Mouse (Mus musculus) MEL (cell line): Measurements from ENCODE around the gene Fgf11. TPM values are rescaled to one million over a fixed set of nuclear protein-coding genes. Genes with fewer than 3 reads are reported as not detected.

Experiments used
- DNase-seq: peaks from one replicate; pipeline ENCODE4 v3.0.0; 2011; ENCODE audit warnings: low read depth, low spot score
- H3K27ac ChIP-seq: 2 replicates; pipeline ENCODE4 v1.5.1; 2012; ENCODE audit warnings: low read depth, mild to moderate bottlenecking, control low read depth, low read length, moderate library complexity; ENCODE audit not compliant: control insufficient read depth
- H3K27me3 ChIP-seq, 2 experiments: fragments of 150-350 bp in 1 of 2; sonication (generic) in 1 of 2; 2 replicates each; pipeline ENCODE4 v1.6.1; 2012; ENCODE audit warnings: low read length in 2 of 2, mild to moderate bottlenecking in 2 of 2, improper control_type of control experiment in 1 of 2, moderate library complexity in 1 of 2; ENCODE audit not compliant: insufficient read depth in 2 of 2, control insufficient read depth in 1 of 2
- H3K36me3 ChIP-seq, 2 experiments: 2 replicates each; pipeline ENCODE4 v1.6.1; 2012 to 2014; ENCODE audit warnings: low read length in 2 of 2, improper control_type of control experiment in 1 of 2, inconsistent platforms in 1 of 2, mild to moderate bottlenecking in 1 of 2; ENCODE audit not compliant: insufficient read depth in 2 of 2, control insufficient read depth in 1 of 2
- H3K4me1 ChIP-seq, 2 experiments: fragments of 150-350 bp in 1 of 2; sonication (generic) in 1 of 2; 2 replicates each; pipeline ENCODE4 v1.6.1; 2012; ENCODE audit warnings: low read length in 2 of 2, improper control_type of control experiment in 1 of 2, mild to moderate bottlenecking in 1 of 2; ENCODE audit not compliant: insufficient read depth in 2 of 2, control insufficient read depth in 1 of 2
- H3K4me3 ChIP-seq, 2 experiments: fragments of 150-350 bp in 1 of 2; sonication (generic) in 1 of 2; 2 replicates each; pipeline ENCODE4 v1.5.1; 2012; ENCODE audit warnings: low read depth in 2 of 2, low read length in 2 of 2, mild to moderate bottlenecking in 2 of 2, moderate library complexity in 2 of 2, control low read depth in 1 of 2, improper control_type of control experiment in 1 of 2; ENCODE audit not compliant: control insufficient read depth in 1 of 2, insufficient read depth in 1 of 2
- H3K79me2 ChIP-seq: 2 replicates; pipeline ENCODE4 v1.6.1; 2012; ENCODE audit warnings: mild to moderate bottlenecking, low read length, moderate library complexity; ENCODE audit not compliant: control insufficient read depth, poor library complexity, insufficient read depth
- H3K9ac ChIP-seq: 2 replicates; pipeline ENCODE4 v1.6.1; 2012; ENCODE audit warnings: low read depth, mild to moderate bottlenecking, control low read depth, low read length, moderate library complexity; ENCODE audit not compliant: control insufficient read depth, poor library complexity, severe bottlenecking
- H3K9me3 ChIP-seq: fragments of 150-350 bp; sonication (generic); replicated peaks from 2 replicates; pipeline ENCODE4 v1.6.1; 2012; ENCODE audit warnings: mild to moderate bottlenecking, low read length, improper control_type of control experiment, moderate library complexity; ENCODE audit not compliant: insufficient read depth
- BHLHE40 ChIP-seq: IDR thresholded peaks from 2 replicates; pipeline ENCODE4 v1.6.1; 2012; ENCODE audit warnings: low read depth, mild to moderate bottlenecking, inconsistent platforms, low read length, improper control_type of control experiment, borderline replicate concordance
- CHD1 ChIP-seq: IDR thresholded peaks from 2 replicates; pipeline ENCODE4 v1.6.1; 2012; ENCODE audit warnings: low read depth, mild to moderate bottlenecking, inconsistent platforms, low read length, improper control_type of control experiment
- CTCF ChIP-seq, 3 experiments: IDR thresholded peaks in 2 of 3; conservative IDR thresholded peaks in 1 of 3; 2 replicates each; pipeline ENCODE4 v1.5.1; 2011 to 2012; ENCODE audit warnings: low read length in 3 of 3, low read depth in 2 of 3, mild to moderate bottlenecking in 2 of 3, improper control_type of control experiment in 1 of 3, inconsistent platforms in 1 of 3, mixed read lengths in 1 of 3, moderate library complexity in 1 of 3; ENCODE audit not compliant: control insufficient read depth in 1 of 3, insufficient read depth in 1 of 3, poor library complexity in 1 of 3, severe bottlenecking in 1 of 3
- ELF1 ChIP-seq: IDR thresholded peaks from 2 replicates; pipeline ENCODE4 v1.6.1; 2014; ENCODE audit warnings: low read depth, mild to moderate bottlenecking, inconsistent platforms, low read length, improper control_type of control experiment, moderate library complexity
- ETS1 ChIP-seq: IDR thresholded peaks from 2 replicates; pipeline ENCODE4 v1.6.1; 2012; ENCODE audit warnings: low read depth, mild to moderate bottlenecking, inconsistent platforms, low read length, improper control_type of control experiment, moderate library complexity
- GABPA ChIP-seq: IDR thresholded peaks from 2 replicates; pipeline ENCODE4 v1.6.1; 2012; ENCODE audit warnings: low read depth, mild to moderate bottlenecking, inconsistent platforms, low read length, improper control_type of control experiment, moderate library complexity
- HCFC1 ChIP-seq: IDR thresholded peaks from 2 replicates; pipeline ENCODE4 v1.6.1; 2012; ENCODE audit warnings: low read depth, mild to moderate bottlenecking, inconsistent platforms, low read length, improper control_type of control experiment, moderate library complexity
- JUND ChIP-seq: IDR thresholded peaks from 2 replicates; pipeline ENCODE4 v1.6.1; 2011; ENCODE audit warnings: low read depth, mild to moderate bottlenecking, improper control_type of control experiment, low read length
- KAT2A ChIP-seq: conservative IDR thresholded peaks from 2 replicates; pipeline ENCODE4 v1.6.1; 2012; ENCODE audit warnings: low read depth, low read length, improper control_type of control experiment, inconsistent platforms
- MAFK ChIP-seq: IDR thresholded peaks from 2 replicates; pipeline ENCODE4 v1.6.1; 2011; ENCODE audit warnings: low read depth, mild to moderate bottlenecking, low read length, improper control_type of control experiment, borderline replicate concordance
- MEF2A ChIP-seq: IDR thresholded peaks from 2 replicates; pipeline ENCODE4 v1.6.1; 2014; ENCODE audit warnings: low read depth, mild to moderate bottlenecking, inconsistent platforms, low read length, improper control_type of control experiment; ENCODE audit not compliant: poor library complexity, insufficient replicate concordance, severe bottlenecking; ENCODE audit errors: extremely low read depth
- MYB ChIP-seq: IDR thresholded peaks from 2 replicates; pipeline ENCODE4 v1.6.1; 2011; ENCODE audit warnings: mild to moderate bottlenecking, low read depth, low read length, improper control_type of control experiment
- MYC ChIP-seq: IDR thresholded peaks from 2 replicates; pipeline ENCODE4 v1.6.1; 2011; ENCODE audit warnings: low read depth, mild to moderate bottlenecking, low read length, improper control_type of control experiment, moderate library complexity
- NRF1 ChIP-seq: IDR thresholded peaks from 2 replicates; pipeline ENCODE4 v1.6.1; 2014; ENCODE audit warnings: low read depth, mild to moderate bottlenecking, inconsistent platforms, low read length, improper control_type of control experiment, moderate library complexity; ENCODE audit not compliant: poor library complexity, insufficient read depth, severe bottlenecking
- POLR2AphosphoS5 ChIP-seq: IDR thresholded peaks from 2 replicates; pipeline ENCODE4 v1.6.1; 2012; ENCODE audit warnings: low read depth, borderline replicate concordance, mild to moderate bottlenecking, inconsistent platforms, low read length, moderate library complexity, mixed read lengths
- RAD21 ChIP-seq: IDR thresholded peaks from 2 replicates; pipeline ENCODE4 v1.6.1; 2011; ENCODE audit warnings: mild to moderate bottlenecking, low read depth, low read length, improper control_type of control experiment
- RCOR1 ChIP-seq: IDR thresholded peaks from 2 replicates; pipeline ENCODE4 v1.6.1; 2012; ENCODE audit warnings: low read depth, mild to moderate bottlenecking, inconsistent platforms, low read length, improper control_type of control experiment
- SIN3A ChIP-seq: IDR thresholded peaks from 2 replicates; pipeline ENCODE4 v1.6.1; 2012; ENCODE audit warnings: low read length, improper control_type of control experiment, inconsistent platforms
- TAL1 ChIP-seq: IDR thresholded peaks from 2 replicates; pipeline ENCODE4 v1.6.1; 2012; ENCODE audit warnings: mild to moderate bottlenecking, inconsistent platforms, low read length, moderate library complexity, mixed read lengths
- TBP ChIP-seq: IDR thresholded peaks from 2 replicates; pipeline ENCODE4 v1.8.0; 2011; ENCODE audit warnings: low read depth, low read length, improper control_type of control experiment
- TCF12 ChIP-seq: IDR thresholded peaks from 2 replicates; pipeline ENCODE4 v1.6.1; 2014; ENCODE audit warnings: low read depth, mild to moderate bottlenecking, inconsistent platforms, low read length, improper control_type of control experiment, moderate library complexity
- UBTF ChIP-seq: IDR thresholded peaks from 2 replicates; pipeline ENCODE4 v1.6.1; 2012; ENCODE audit warnings: low read depth, mild to moderate bottlenecking, inconsistent platforms, low read length, improper control_type of control experiment, moderate library complexity, borderline replicate concordance; ENCODE audit not compliant: insufficient read depth
- USF1 ChIP-seq: IDR thresholded peaks from 2 replicates; pipeline ENCODE4 v1.6.1; 2014; ENCODE audit warnings: low read depth, mild to moderate bottlenecking, inconsistent platforms, low read length, improper control_type of control experiment, moderate library complexity
- USF2 ChIP-seq, 2 experiments: IDR thresholded peaks; 2 replicates each; pipeline ENCODE4 v1.6.1; 2011 to 2012; ENCODE audit warnings: improper control_type of control experiment in 2 of 2, low read length in 2 of 2, borderline replicate concordance in 1 of 2, inconsistent platforms in 1 of 2, low read depth in 1 of 2, mild to moderate bottlenecking in 1 of 2; ENCODE audit not compliant: insufficient read depth in 1 of 2
- ZC3H11A ChIP-seq: IDR thresholded peaks from 2 replicates; pipeline ENCODE4 v1.6.1; 2012; ENCODE audit warnings: low read depth, mild to moderate bottlenecking, inconsistent platforms, low read length, improper control_type of control experiment
- ZKSCAN1 ChIP-seq: IDR thresholded peaks from 2 replicates; pipeline ENCODE4 v1.6.1; 2012; ENCODE audit warnings: low read depth, mild to moderate bottlenecking, inconsistent platforms, low read length, improper control_type of control experiment, moderate library complexity
- ZNF384 ChIP-seq: IDR thresholded peaks from 2 replicates; pipeline ENCODE4 v1.6.1; 2012; ENCODE audit warnings: low read depth, mild to moderate bottlenecking, inconsistent platforms, low read length, improper control_type of control experiment
- polyA plus RNA-seq, 2 experiments: library from polyadenylated mRNA; stranded (reverse) in 1 of 2; unstranded in 1 of 2; fragments of >175 nt in 1 of 2; fragments of >200 nt in 1 of 2; gene quantifications; 2 replicates each; pipeline versions ENCODE4 v1.2.1 to v1.2.4; 2012; ENCODE audit warnings: low replicate concordance in 2 of 2, low read depth in 1 of 2; ENCODE audit not compliant: insufficient read length in 2 of 2, insufficient read depth in 1 of 2, missing spikeins in 1 of 2
- total RNA-seq: library from RNA; depleted of rRNA; stranded (reverse); fragments of 300-350 nt; gene quantifications from 2 replicates; pipeline ENCODE4 v1.2.3, GENCODE M21; 2012

The Fgf11 gene
- total and polyA plus RNA-seq, 3 experiments: 5.1 to 26.8 TPM; not detected in 1

GRCm38 (mm10) chr11:69846738-69847688 is 45.4 kb upstream of the Fgf11 start:
- peak; percentile 83 for DNase-seq
- peak overlapping the region; percentile 53 for H3K27ac ChIP-seq

GRCm38 (mm10) chr11:69846198-69846680 is 44.6 kb upstream of the Fgf11 start, which contains the start of gene Plscr3:
Gene Plscr3, plus strand, starts transcription at chr11:69846376.
- Histone ChIP-seq H3K79me2 (peaks cover 3% of the 10 kb centered on the region; the same call in 1 of the 2 replicates), H3K4me3 (peak within 1 kb of the TSS; percentile 60 to 86), H3K36me3 (peaks cover 0 to 2% of the 10 kb centered on the region in 2 experiments; a peak in 1 of 4 replicates), H3K9ac (peak within 1 kb of the TSS; percentile 79), H3K4me1 (peaks cover 4 to 14% of the 10 kb centered on the region in 2 experiments; a peak in 2 of 4 replicates), H3K27me3 (no peaks in the 10 kb centered on the region), H3K9me3 (no peaks in the 10 kb centered on the region), H3K27ac (peak within 1 kb of the TSS; percentile 78)
- peak; percentile 96 for DNase-seq
- TF ChIP-seq TCF12 (peak; percentile 44; the same call in 1 of the 2 replicates), MYC (peak; percentile 87), MEF2A (no peak), TBP (peak; percentile 74), RCOR1 (no peak), ETS1 (no peak), NRF1 (peak; percentile 74), JUND (no peak), MAFK (peak; percentile 41; the same call in 1 of the 2 replicates), ZNF384 (no peak), HCFC1 (peak; percentile 73), SIN3A (peak; percentile 72), POLR2AphosphoS5 (0 out of 2 replicates have a peak, but pooled peaks have one; percentile 40), USF2 (IDR thresholded peaks at IDR 0.05; ENCODE audit: borderline replicate concordance in 1 of 2, insufficient read depth in 1 of 2, low read depth in 1 of 2, low read length in 2 of 2) (no peak), CHD1 (no peak), RAD21 (no peak), USF1 (no peak), UBTF (no peak), CTCF (IDR thresholded peaks at IDR 0.05 in 2 of 3, conservative IDR thresholded peaks at IDR 0.05 in 1 of 3; ENCODE audit: control insufficient read depth in 1 of 3, insufficient read depth in 1 of 3, low read depth in 2 of 3, low read length in 3 of 3, poor library complexity in 1 of 3, severe bottlenecking in 1 of 3) (no peak), TAL1 (no peak), ELF1 (no peak), GABPA (no peak), ZC3H11A (no peak), BHLHE40 (no peak)

More at GRCm38 (mm10) chr11:69846738-69847688, 45.4 kb upstream of the Fgf11 start:
- peaks cover 3% of the 10 kb centered on the region; the same call in 1 of the 2 replicates for H3K79me2 ChIP-seq
- H3K36me3 ChIP-seq: peaks cover 0 to 2% of the 10 kb centered on the region in 2 experiments; a peak in 1 of 4 replicates
- peaks cover 4 to 14% of the 10 kb centered on the region in 2 experiments; a peak in 2 of 4 replicates for H3K4me1 ChIP-seq
- peak overlapping the region; percentile 60 to 86 for H3K4me3 ChIP-seq
- H3K9me3 ChIP-seq: no peaks in the 10 kb centered on the region
- no peak for TF ChIP-seq MYB
- no peak for TF ChIP-seq ZNF384
- no peak for TF ChIP-seq CHD1
- no peak for TF ChIP-seq SIN3A
- TF ChIP-seq KAT2A: no peak
- 0 out of 2 replicates have a peak, but pooled peaks have one; percentile 24 for TF ChIP-seq NRF1
- TF ChIP-seq ZKSCAN1: no peak
- peak overlapping the region; percentile 79 for H3K9ac ChIP-seq
- no peaks in the 10 kb centered on the region for H3K27me3 ChIP-seq
